Mouse (Mus musculus) liver, embryonic 15.5 days (tissue): Measurements from ENCODE around the gene Ranbp10. TPM values are rescaled to one million over a fixed set of nuclear protein-coding genes. Genes with fewer than 3 reads are reported as not detected.

Source experiments
- ATAC-seq: fragments of 200-750 bp; cut with Nextera tagmentation; 2 replicates; pipeline ENCODE4 v1.8.0; 2017; ENCODE audit warnings: moderate number of reproducible peaks, mild to moderate bottlenecking, moderate library complexity; ENCODE audit not compliant: insufficient read depth
- H3K27ac ChIP-seq: fragments of 300-500 bp; sonication (generic); replicated peaks from 2 replicates; pipeline ENCODE4 v1.5.1; 2015; ENCODE audit warnings: mild to moderate bottlenecking, inconsistent platforms
- H3K27me3 ChIP-seq: fragments of 300-500 bp; sonication (generic); 2 replicates; pipeline ENCODE4 v1.6.1; 2015; ENCODE audit warnings: mild to moderate bottlenecking, inconsistent platforms
- H3K36me3 ChIP-seq: fragments of 300-500 bp; sonication (generic); replicated peaks from 2 replicates; pipeline ENCODE4 v1.6.1; 2015; ENCODE audit warnings: moderate library complexity, mild to moderate bottlenecking, inconsistent platforms
- H3K4me1 ChIP-seq: fragments of 300-500 bp; sonication (generic); replicated peaks from 2 replicates; pipeline ENCODE4 v1.6.1; 2015; ENCODE audit warnings: inconsistent platforms
- H3K4me2 ChIP-seq: fragments of 300-500 bp; sonication (generic); 2 replicates; pipeline ENCODE4 v1.6.1; 2015; ENCODE audit warnings: moderate library complexity, mild to moderate bottlenecking, inconsistent platforms
- H3K4me3 ChIP-seq: fragments of 300-500 bp; sonication (generic); replicated peaks from 2 replicates; pipeline ENCODE4 v1.5.1; 2015; ENCODE audit warnings: mild to moderate bottlenecking, inconsistent platforms
- H3K9ac ChIP-seq: fragments of 300-500 bp; sonication (generic); 2 replicates; pipeline ENCODE4 v1.6.1; 2015; ENCODE audit warnings: moderate library complexity, mild to moderate bottlenecking, inconsistent platforms
- H3K9me3 ChIP-seq: fragments of 300-500 bp; sonication (generic); replicated peaks from 2 replicates; pipeline ENCODE4 v1.6.1; 2016; ENCODE audit warnings: inconsistent platforms
- WGBS: fragments of 180-500 bp; shearing (Covaris S2); methylation state at CpG from one replicate; pipeline ENCODE4 v1.1.7; 2015; ENCODE audit warnings: mixed read lengths; ENCODE audit not compliant: insufficient replicate concordance; 5-methylcytosine and 5-hydroxymethylcytosine counted together
- polyA plus RNA-seq: library from polyadenylated mRNA; unstranded; fragments of >200 nt; fragmentation: Nextera tagmentation; extraction: Ambion mirVana; gene quantifications from 2 replicates; pipeline ENCODE4 v1.2.1, GENCODE M21; 2015

Ranbp10 gene
- polyA plus RNA-seq, 1 experiment from 2014 or later: 45.0 TPM

GRCm38 (mm10) chr8:105757796-105758276 is 69.3 kb downstream of the Ranbp10 start:
- Histone ChIP-seq H3K4me2 (peak overlapping the region; percentile 96), H3K36me3 (no peaks in the 10 kb centered on the region), H3K9ac (peak overlapping the region; percentile 69), H3K27ac (peak overlapping the region; percentile 36; the same call in 1 of the 2 replicates), H3K4me1 (peaks cover 24% of the 10 kb centered on the region), H3K9me3 (no peaks in the 10 kb centered on the region), H3K27me3 (no peaks in the 10 kb centered on the region), H3K4me3 (peak overlapping the region; percentile 79)
- WGBS: 6% methylated on average over 12 of the region's 12 CpGs
- ATAC-seq: no peak

DNA sequence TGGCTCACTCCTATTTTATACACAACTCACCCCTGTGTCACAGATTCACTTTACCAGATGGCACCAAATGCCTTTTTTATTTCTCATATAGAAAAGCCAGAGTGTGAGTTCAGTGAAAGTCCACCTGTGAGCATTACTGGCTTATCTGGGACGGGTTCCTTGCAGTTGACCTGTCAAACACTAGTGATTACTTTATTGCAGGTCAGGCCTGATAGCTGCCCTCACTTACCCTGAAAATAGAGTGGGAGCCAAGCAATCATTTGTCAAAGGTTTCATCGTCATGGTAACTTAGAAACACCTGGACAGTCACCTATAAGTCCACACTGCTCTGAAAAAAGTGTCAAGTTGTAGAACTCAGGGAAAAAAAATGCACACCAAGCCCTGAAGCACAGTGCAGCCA is 72.5 kb downstream of the Ranbp10 start:
- 60% methylated on average over 2 of the region's 2 CpGs for WGBS
- H3K9me3 ChIP-seq: no peaks in the 10 kb centered on the region
- H3K27ac ChIP-seq: no peak overlapping the region
- peaks cover 29% of the 10 kb centered on the region for H3K4me1 ChIP-seq
- no peak overlapping the region for H3K4me3 ChIP-seq
- no peak overlapping the region for H3K4me2 ChIP-seq
- no peaks in the 10 kb centered on the region; the same call in 1 of the 2 replicates for H3K27me3 ChIP-seq
- ATAC-seq: no peak
- no peak overlapping the region for H3K9ac ChIP-seq
- no peaks in the 10 kb centered on the region for H3K36me3 ChIP-seq

GRCm38 (mm10) chr8:105753916-105754315 is 73.2 kb downstream of the Ranbp10 start:
- WGBS: 73% methylated on average over 2 of the region's 2 CpGs

GRCm38 (mm10) chr8:105750606-105751005 is 76.5 kb downstream of the Ranbp10 start:
- no peaks in the 10 kb centered on the region for H3K36me3 ChIP-seq
- 40% methylated on average over 11 of the region's 11 CpGs for WGBS
- ATAC-seq: no peak
- no peak overlapping the region for H3K9ac ChIP-seq
- no peak overlapping the region for H3K27ac ChIP-seq
- H3K27me3 ChIP-seq: no peaks in the 10 kb centered on the region; the same call in none of the 2 replicates
- no peak overlapping the region for H3K4me2 ChIP-seq
- H3K4me1 ChIP-seq: peaks cover 12% of the 10 kb centered on the region
- H3K9me3 ChIP-seq: no peaks in the 10 kb centered on the region
- H3K4me3 ChIP-seq: no peak overlapping the region

More at GRCm38 (mm10) chr8:105753916-105754315, 73.2 kb downstream of the Ranbp10 start:
- H3K36me3 ChIP-seq: no peaks in the 10 kb centered on the region
- no peak overlapping the region for H3K4me2 ChIP-seq
- no peaks in the 10 kb centered on the region for H3K9me3 ChIP-seq
- H3K27ac ChIP-seq: no peak overlapping the region
- H3K27me3 ChIP-seq: no peaks in the 10 kb centered on the region; the same call in 1 of the 2 replicates
- peaks cover 23% of the 10 kb centered on the region for H3K4me1 ChIP-seq
- ATAC-seq: no peak
- no peak overlapping the region for H3K4me3 ChIP-seq
- no peak overlapping the region for H3K9ac ChIP-seq

GRCm38 (mm10) chr8:105743301-105743700 is 83.8 kb downstream of the Ranbp10 start:
- Histone ChIP-seq H3K36me3 (no peaks in the 10 kb centered on the region), H3K4me2 (no peak overlapping the region), H3K9ac (no peak overlapping the region), H3K9me3 (no peaks in the 10 kb centered on the region), H3K4me1 (peaks cover 8% of the 10 kb centered on the region), H3K27me3 (no peaks in the 10 kb centered on the region; the same call in 1 of the 2 replicates), H3K4me3 (no peak overlapping the region), H3K27ac (no peak overlapping the region)
- no peak for ATAC-seq
- WGBS: 68% methylated on average over 4 of the region's 4 CpGs

DNA sequence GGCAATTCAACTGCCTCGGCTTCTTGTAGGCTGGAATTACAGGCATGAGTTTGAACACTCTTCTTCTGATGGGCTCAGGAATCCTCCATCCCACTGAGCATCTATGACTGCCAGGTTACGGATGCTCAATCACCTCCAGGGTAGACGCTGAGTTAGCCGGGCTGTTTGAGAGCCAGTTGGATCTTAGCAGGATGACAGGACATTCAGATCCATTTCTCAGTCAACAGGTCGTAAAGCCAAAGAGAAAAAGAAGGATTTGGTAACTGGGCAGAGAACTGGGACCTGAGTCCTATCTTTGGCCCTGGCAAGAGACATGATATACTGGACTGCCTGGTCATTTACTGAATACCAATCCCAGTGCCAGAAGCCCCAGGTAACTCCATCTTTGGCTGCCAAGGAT is 87.9 kb downstream of the Ranbp10 start:
- no peak overlapping the region for H3K4me2 ChIP-seq
- ATAC-seq: no peak
- H3K4me3 ChIP-seq: no peak overlapping the region
- H3K27ac ChIP-seq: no peak overlapping the region
- no peaks in the 10 kb centered on the region for H3K27me3 ChIP-seq
- H3K9me3 ChIP-seq: no peaks in the 10 kb centered on the region
- 72% methylated on average over 5 of the region's 5 CpGs for WGBS
- H3K4me1 ChIP-seq: peaks cover 5% of the 10 kb centered on the region; the same call in 1 of the 2 replicates
- no peaks in the 10 kb centered on the region for H3K36me3 ChIP-seq
- H3K9ac ChIP-seq: no peak overlapping the region

DNA sequence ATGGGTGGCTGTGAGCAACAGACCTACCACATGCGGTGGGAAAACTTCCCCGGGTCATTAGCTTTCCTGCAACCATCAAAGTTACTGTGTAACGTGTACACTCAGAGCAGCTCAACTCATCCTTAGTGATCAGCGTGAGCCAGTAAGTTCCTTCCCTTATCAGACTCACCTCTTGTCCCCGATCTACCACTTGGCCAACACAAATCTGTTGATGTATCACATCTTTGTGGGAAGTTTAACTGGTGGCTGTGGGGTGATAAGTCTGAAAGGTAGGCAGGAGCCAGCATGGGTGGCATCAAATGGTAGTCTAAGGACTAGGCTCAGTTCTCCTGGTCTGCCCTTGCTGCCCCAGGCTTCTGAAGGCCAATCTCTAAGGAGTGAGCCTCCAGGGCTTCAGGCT is 95.0 kb downstream of the Ranbp10 start:
- 35% methylated on average over 5 of the region's 5 CpGs for WGBS
- 0 out of 2 replicates have a peak, but pooled peaks have one; percentile 25 for ATAC-seq
- Histone ChIP-seq H3K27me3 (0 out of 2 replicates have a peak, but pooled peaks cover 5% of the 10 kb centered on the region), H3K9ac (no peak overlapping the region), H3K4me3 (no peak overlapping the region), H3K9me3 (no peaks in the 10 kb centered on the region), H3K36me3 (no peaks in the 10 kb centered on the region), H3K4me2 (no peak overlapping the region), H3K4me1 (peaks cover 9% of the 10 kb centered on the region), H3K27ac (no peak overlapping the region)

GRCm38 (mm10) chr8:105727397-105728124 is 99.6 kb downstream of the Ranbp10 start:
- Histone ChIP-seq H3K9ac (no peak overlapping the region), H3K4me2 (no peak overlapping the region), H3K4me1 (peaks cover 9% of the 10 kb centered on the region), H3K27ac (no peak overlapping the region), H3K4me3 (no peak overlapping the region), H3K27me3 (no peaks in the 10 kb centered on the region), H3K36me3 (no peaks in the 10 kb centered on the region), H3K9me3 (no peaks in the 10 kb centered on the region)
- peak; percentile 58 for ATAC-seq
- 37% methylated on average over 18 of the region's 18 CpGs for WGBS

DNA sequence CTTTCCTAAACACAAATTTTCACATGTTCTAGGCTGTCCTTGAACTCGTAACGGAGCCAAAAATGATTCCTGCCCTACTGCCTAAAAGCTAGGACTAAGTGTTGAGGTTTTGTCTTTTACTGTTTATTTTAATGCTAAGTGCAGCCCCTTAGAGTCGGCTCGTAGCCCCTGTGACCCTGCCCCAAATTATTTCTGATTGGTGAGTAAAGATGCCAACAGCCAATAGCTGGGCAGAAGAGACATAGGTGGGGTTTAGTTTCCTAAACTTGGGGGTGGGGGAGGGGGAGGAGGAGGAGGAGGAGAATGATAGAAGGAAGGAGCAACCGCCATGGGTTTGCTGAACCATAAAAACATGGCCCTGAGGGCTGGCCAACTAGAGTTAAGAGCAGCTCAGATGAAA is 101.4 kb downstream of the Ranbp10 start:
- WGBS: 58% methylated on average over 5 of the region's 5 CpGs
- no peaks in the 10 kb centered on the region for H3K9me3 ChIP-seq
- no peak overlapping the region for H3K4me3 ChIP-seq
- no peak for ATAC-seq
- no peak overlapping the region for H3K4me2 ChIP-seq
- no peak overlapping the region for H3K9ac ChIP-seq
- no peaks in the 10 kb centered on the region for H3K27me3 ChIP-seq
- H3K36me3 ChIP-seq: no peaks in the 10 kb centered on the region
- no peaks in the 10 kb centered on the region for H3K4me1 ChIP-seq
- H3K27ac ChIP-seq: no peak overlapping the region

DNA sequence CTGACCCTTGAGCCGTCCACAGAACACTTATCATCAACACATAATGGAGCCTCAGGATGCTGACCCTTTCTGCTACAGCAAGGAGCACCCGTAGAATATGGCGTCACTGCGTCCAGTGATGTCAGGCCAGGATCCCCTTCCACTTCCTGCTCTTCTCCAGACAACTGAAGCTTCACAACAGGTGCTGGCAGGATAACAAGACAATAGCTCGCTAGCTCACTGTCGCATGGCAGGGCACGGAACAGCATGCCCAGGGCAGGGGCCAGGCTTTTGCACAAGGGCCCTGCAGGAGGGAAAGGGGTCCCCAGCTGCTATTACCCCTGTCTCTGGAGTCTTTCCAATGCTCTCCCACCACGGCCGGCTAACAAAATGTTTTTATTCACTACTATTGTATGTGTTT is 104.3 kb downstream of the Ranbp10 start:
- Histone ChIP-seq H3K27ac (no peak overlapping the region), H3K9me3 (no peaks in the 10 kb centered on the region), H3K4me1 (no peaks in the 10 kb centered on the region), H3K9ac (no peak overlapping the region), H3K4me2 (no peak overlapping the region), H3K27me3 (no peaks in the 10 kb centered on the region), H3K4me3 (no peak overlapping the region), H3K36me3 (no peaks in the 10 kb centered on the region)
- 78% methylated on average over 9 of the region's 9 CpGs for WGBS
- no peak for ATAC-seq

- 69% methylated on average over 4 of the region's 4 CpGs for WGBS
Observed at GRCm38 (mm10) chr8:105719637-105720036, 107.5 kb downstream of the Ranbp10 start.

More at GRCm38 (mm10) chr8:105719637-105720036, 107.5 kb downstream of the Ranbp10 start:
- Histone ChIP-seq H3K27me3 (no peaks in the 10 kb centered on the region), H3K4me3 (no peak overlapping the region), H3K4me2 (no peak overlapping the region), H3K4me1 (peaks cover 6% of the 10 kb centered on the region; the same call in 1 of the 2 replicates), H3K27ac (no peak overlapping the region), H3K36me3 (no peaks in the 10 kb centered on the region), H3K9me3 (no peaks in the 10 kb centered on the region), H3K9ac (no peak overlapping the region)
- ATAC-seq: no peak
